Comparison of ENCODE assay signal across 19 mouse cellular contexts in the genomic region with DNA sequence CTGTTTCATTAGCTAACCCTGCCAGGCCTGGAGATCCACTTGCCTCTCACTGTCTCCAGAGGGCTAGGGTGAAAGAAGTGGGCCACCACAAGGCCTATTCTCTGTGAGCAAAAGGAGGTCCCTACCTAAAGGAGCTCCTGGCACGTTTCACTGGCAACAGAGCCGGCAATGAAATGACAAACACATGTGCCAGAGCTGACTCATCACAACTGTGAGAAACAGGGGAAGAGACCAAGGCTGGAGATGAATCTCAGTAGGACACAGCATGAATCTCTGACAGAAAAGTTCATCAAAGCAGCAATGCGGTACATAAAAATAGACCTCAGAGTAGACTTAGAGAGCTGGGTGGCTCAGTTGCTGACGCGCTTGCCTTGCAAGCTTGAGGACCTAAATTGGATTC. TPM values are rescaled to one million over a fixed set of nuclear protein-coding genes. Genes with fewer than 3 reads are reported as not detected.
A peak's percentile ranks its signal among the peaks of the same experiment; 100 is the strongest.
DNase-seq lines count a peak whose midpoint lies in the region; TF ChIP-seq lines count a peak whose summit lies in the region.
"Had no signal": no experiment of that assay in that cellular context is flagged by ENCODE, and none has a peak within 500 bp of the region (broad histone marks: within the 10 kb centered on the region; RNA-seq: fewer than 3 reads in every experiment).

No protein-coding gene starts in this region.

- no peak overlapping the region for H3K27ac ChIP-seq in CH12.LX (ENCODE audit: insufficient read depth, low read depth)
- H3K27ac ChIP-seq: hindbrain, embryonic 10.5 days; midbrain, embryonic 10.5 days; neural tube, embryonic 13.5 days had no signal

- no peak overlapping the region for H3K4me2 ChIP-seq in CH12.LX (ENCODE audit: insufficient read depth, low read depth, poor library complexity, severe bottlenecking)
- H3K4me2 ChIP-seq: liver, embryonic 11.5 days; neural tube, embryonic 13.5 days had no signal

- no peak for TF ChIP-seq POLR2A in CH12.LX (IDR thresholded peaks at IDR 0.05; ENCODE audit: low read depth, low read length)

- H3K4me3 ChIP-seq in CH12.LX (replicated peaks in 1 of 3; ENCODE audit: low read depth in 2 of 3, low read length in 2 of 3, poor library complexity in 1 of 3), result no peak overlapping the region
- H3K4me3 ChIP-seq: erythroblast, embryonic 14.5 days; hindbrain, embryonic 10.5 days; midbrain, embryonic 10.5 days; neural tube, embryonic 13.5 days had no signal

- no peaks in the 10 kb centered on the region for H3K79me2 ChIP-seq in CH12.LX (replicated peaks; ENCODE audit: control insufficient read depth, extremely low read depth, insufficient read depth, poor library complexity, severe bottlenecking)

- peak; percentile 38 to 41 for DNase-seq in left cerebral cortex, adult 18-20 months (ENCODE audit: low spot score in 2 of 2)
- no peak for DNase-seq in left cerebral cortex, adult 11 months (ENCODE audit: low spot score)
- no peak for DNase-seq in CH12.LX (ENCODE audit: extremely low read depth)
- peak; percentile 75 for DNase-seq in adrenal gland, adult 8-10 months
- DNase-seq in telencephalon, adult 2 months (ENCODE audit: low read depth, low spot score), result peak; percentile 48
- no peak for DNase-seq in embryo, embryonic 10 days (ENCODE audit: low spot score)
- DNase-seq in thymus, postnatal 4 days, result no peak
- DNase-seq: cerebellum, postnatal 10 days; embryo, embryonic 11 days; gastrocnemius, postnatal 14 days; kidney, adult 8-10 months; kidney, postnatal 36 days; lung, adult 2 months; lung, postnatal 4 days had no signal

- no peaks in the 10 kb centered on the region for H3K36me3 ChIP-seq in CH12.LX (replicated peaks in 1 of 2; ENCODE audit: control insufficient read depth in 1 of 2, insufficient read depth in 1 of 2, low read length in 1 of 2)
- H3K36me3 ChIP-seq: hindbrain, embryonic 10.5 days; midbrain, embryonic 10.5 days; neural tube, embryonic 13.5 days had no signal

- no peak overlapping the region for H3K9ac ChIP-seq in CH12.LX (ENCODE audit: insufficient read depth, low read depth)
- H3K9ac ChIP-seq: neural tube, embryonic 13.5 days had no signal

- H3K27me3 ChIP-seq in CH12.LX (replicated peaks), result no peaks in the 10 kb centered on the region
- H3K27me3 ChIP-seq: neural tube, embryonic 13.5 days had no signal

- H3K4me1 ChIP-seq in CH12.LX (ENCODE audit: control insufficient read depth in 1 of 2, insufficient read depth in 2 of 2), result peaks cover 9 to 59% of the 10 kb centered on the region in 2 experiments

- no peak for TF ChIP-seq CTCF in CH12.LX (conservative IDR thresholded peaks at IDR 0.05 in 1 of 2, IDR thresholded peaks at IDR 0.05 in 1 of 2; ENCODE audit: low read depth in 2 of 2, low read length in 2 of 2)

- TF ChIP-seq RAD21 in CH12.LX (IDR thresholded peaks at IDR 0.05; ENCODE audit: low read depth, low read length), result no peak

- dilution Hi-C loops in CH12.LX (cut with MboI; ENCODE audit: extremely low pct_ligation_motif_present, extremely low pct_unique_long_range_greater_than_20kb, low sequenced_read_pairs), result no loop called here

- H3K9me3 ChIP-seq in CH12.LX (replicated peaks; ENCODE audit: low read length), result no peaks in the 10 kb centered on the region
- H3K9me3 ChIP-seq: hindbrain, embryonic 10.5 days; midbrain, embryonic 10.5 days; neural tube, embryonic 13.5 days had no signal

- TF ChIP-seq EP300 in CH12.LX (IDR thresholded peaks at IDR 0.05; ENCODE audit: low read length), result no peak

- in situ Hi-C loops in CH12.LX (cut with MboI; ENCODE audit: low pct_ligation_motif_present, low pct_unique_long_range_greater_than_20kb, low sequenced_read_pairs), result no loop called here

TF ChIP-seq in CH12.LX, 34 proteins besides CTCF, POLR2A, EP300 and RAD21:
- TF ChIP-seq TBP (conservative IDR thresholded peaks at IDR 0.05; ENCODE audit: low read depth, low read length), result no peak
- TF ChIP-seq NRF1 (IDR thresholded peaks at IDR 0.05; ENCODE audit: low read depth, low read length), result no peak
- peak; percentile 65 for TF ChIP-seq BHLHE40 (IDR thresholded peaks at IDR 0.05; ENCODE audit: low read depth, low read length)
- no peak for TF ChIP-seq CHD2 (IDR thresholded peaks at IDR 0.05; ENCODE audit: low read length)

RNA-seq across cellular contexts. Expression of a gene that starts 5.0 kb away (rescaled TPM):
- 100 to 1,000 TPM; 362 to 368 TPM for total RNA-seq in left cerebral cortex, adult 18-20 months (2021)
- total RNA-seq in CH12.LX (2012; rRNA removed) (189 and 203 TPM in 2 replicates), CH12.LX (2014; rRNA removed) (127 and 138 TPM in 2 replicates)
- 327 and 659 TPM in 2 replicates for polyA plus RNA-seq in CH12.LX (2012; ENCODE audit: insufficient read length, low read depth)
- 100 to 1,000 TPM; 215 to 262 (median 251) TPM for total RNA-seq in adrenal gland, adult 8-10 months (2022)

RNA-seq across cellular contexts. Expression of a gene that starts 7.6 kb away (rescaled TPM):
- total RNA-seq in left cerebral cortex, adult 18-20 months (2021), result 10 to 100 TPM; 38.5 to 40.4 TPM
- total RNA-seq in CH12.LX (2012; rRNA removed) (124 and 139 TPM in 2 replicates), CH12.LX (2014; rRNA removed) (226 and 239 TPM in 2 replicates)
- 194 and 206 TPM in 2 replicates for polyA plus RNA-seq in CH12.LX (2012; ENCODE audit: insufficient read length, low read depth)
- 100 to 1,000 TPM; 276 to 340 (median 329) TPM for total RNA-seq in adrenal gland, adult 8-10 months (2022)

RNA-seq across cellular contexts. Expression of a gene that starts 46.9 kb away (rescaled TPM):
- 100 to 1,000 TPM; 124 to 128 TPM for total RNA-seq in left cerebral cortex, adult 18-20 months (2021)
- total RNA-seq in CH12.LX (2012; rRNA removed) (6.4 and 8.4 TPM in 2 replicates), CH12.LX (2014; rRNA removed) (4.3 TPM in 2 replicates)
- polyA plus RNA-seq in CH12.LX (2012; ENCODE audit: insufficient read length, low read depth), result 6.3 and 6.8 TPM in 2 replicates
- total RNA-seq in adrenal gland, adult 8-10 months (2022), result 10 to 100 TPM; 31.7 to 46.1 (median 42.1) TPM

Comparison
In these comparisons a context has a peak if more than half of its experiments do, and no peak if none do; other contexts are left out.
1. DNase-seq: peak in left cerebral cortex, adult 18-20 months (2 of 2), adrenal gland, adult 8-10 months (single experiment) and telencephalon, adult 2 months (single experiment); none in left cerebral cortex, adult 11 months (single experiment), CH12.LX (single experiment), embryo, embryonic 10 days (single experiment) and thymus, postnatal 4 days (single experiment).